Mouse (Mus musculus): ENCODE measurements around the gene Cmc2. TPM values are rescaled to one million over a fixed set of nuclear protein-coding genes. Genes with fewer than 3 reads are reported as not detected.

Cmc2 gene
- polyA plus RNA-seq, 1 experiment: 55.1 TPM

GRCm38 (mm10) chr8:116905252-116905651 lies 16.0 kb downstream of the Cmc2 start:
- H3K4me3 ChIP-seq (ENCODE audit: insufficient read depth, poor library complexity, severe bottlenecking): no peak overlapping the region
- TF ChIP-seq CEBPB (IDR thresholded peaks at IDR 0.05; ENCODE audit: low read depth): no peak
- no peak for TF ChIP-seq MYOG (IDR thresholded peaks at IDR 0.05; ENCODE audit: control insufficient read depth, extremely low read depth, insufficient read length)
- no peak for TF ChIP-seq CTCF (IDR thresholded peaks at IDR 0.05; ENCODE audit: control insufficient read depth, insufficient read depth, insufficient read length)
- TF ChIP-seq FOSL1 (IDR thresholded peaks at IDR 0.05; ENCODE audit: insufficient read depth, low read length, poor library complexity, severe bottlenecking): no peak
- no peak for TF ChIP-seq USF1 (IDR thresholded peaks at IDR 0.05; ENCODE audit: low read depth)
- no peak for TF ChIP-seq MAX (IDR thresholded peaks at IDR 0.05)
- no peak for TF ChIP-seq MYOD1 (IDR thresholded peaks at IDR 0.05; ENCODE audit: control insufficient read depth, insufficient read length, low read depth)
- H3ac ChIP-seq (ENCODE audit: control insufficient read depth, insufficient read length, low read depth): no peak overlapping the region
- H3K79me3 ChIP-seq (ENCODE audit: low read depth): no peaks in the 10 kb centered on the region
- H3K36me3 ChIP-seq (ENCODE audit: control insufficient read depth, insufficient read depth): no peaks in the 10 kb centered on the region
- peaks cover 13% of the 10 kb centered on the region for H3K79me2 ChIP-seq (ENCODE audit: control insufficient read depth, insufficient read depth)
- H3K27me3 ChIP-seq (ENCODE audit: control insufficient read depth, insufficient read depth, insufficient read length): no peaks in the 10 kb centered on the region

DNA sequence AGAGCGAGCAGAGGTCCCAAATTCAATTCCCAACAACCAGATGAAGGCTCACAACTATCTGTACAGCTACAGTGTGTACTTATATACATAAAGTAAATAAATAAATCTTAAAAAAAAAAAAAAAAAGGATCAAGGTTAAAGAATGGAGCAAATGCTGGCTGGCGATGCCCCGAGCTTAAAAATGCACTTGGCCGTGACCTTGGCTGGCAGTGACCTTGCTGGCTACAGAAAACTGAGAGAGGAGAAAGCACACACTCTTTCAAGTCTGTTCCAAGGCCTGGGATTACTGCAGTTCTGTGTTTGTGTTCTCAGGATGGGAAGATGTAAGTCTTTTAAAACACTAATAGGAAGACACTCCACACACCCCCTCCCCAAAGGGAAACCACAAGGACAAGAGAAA lies 16.5 kb downstream of the Cmc2 start:
- no peak for TF ChIP-seq MYOD1 (IDR thresholded peaks at IDR 0.05; ENCODE audit: control insufficient read depth, insufficient read length, low read depth)
- no peak for TF ChIP-seq MYOG (IDR thresholded peaks at IDR 0.05; ENCODE audit: control insufficient read depth, extremely low read depth, insufficient read length)
- TF ChIP-seq CTCF (IDR thresholded peaks at IDR 0.05; ENCODE audit: control insufficient read depth, insufficient read depth, insufficient read length): no peak
- no peak for TF ChIP-seq MAX (IDR thresholded peaks at IDR 0.05)
- no peak for TF ChIP-seq CEBPB (IDR thresholded peaks at IDR 0.05; ENCODE audit: low read depth)
- no peak for TF ChIP-seq USF1 (IDR thresholded peaks at IDR 0.05; ENCODE audit: low read depth)
- no peak for TF ChIP-seq FOSL1 (IDR thresholded peaks at IDR 0.05; ENCODE audit: insufficient read depth, low read length, poor library complexity, severe bottlenecking)
- Histone ChIP-seq H3K27me3 (ENCODE audit: control insufficient read depth, insufficient read depth, insufficient read length) (no peaks in the 10 kb centered on the region), H3ac (ENCODE audit: control insufficient read depth, insufficient read length, low read depth) (no peak overlapping the region), H3K4me3 (ENCODE audit: insufficient read depth, poor library complexity, severe bottlenecking) (no peak overlapping the region), H3K36me3 (ENCODE audit: control insufficient read depth, insufficient read depth) (no peaks in the 10 kb centered on the region), H3K79me2 (ENCODE audit: control insufficient read depth, insufficient read depth) (peaks cover 13% of the 10 kb centered on the region), H3K79me3 (ENCODE audit: low read depth) (no peaks in the 10 kb centered on the region)

DNA sequence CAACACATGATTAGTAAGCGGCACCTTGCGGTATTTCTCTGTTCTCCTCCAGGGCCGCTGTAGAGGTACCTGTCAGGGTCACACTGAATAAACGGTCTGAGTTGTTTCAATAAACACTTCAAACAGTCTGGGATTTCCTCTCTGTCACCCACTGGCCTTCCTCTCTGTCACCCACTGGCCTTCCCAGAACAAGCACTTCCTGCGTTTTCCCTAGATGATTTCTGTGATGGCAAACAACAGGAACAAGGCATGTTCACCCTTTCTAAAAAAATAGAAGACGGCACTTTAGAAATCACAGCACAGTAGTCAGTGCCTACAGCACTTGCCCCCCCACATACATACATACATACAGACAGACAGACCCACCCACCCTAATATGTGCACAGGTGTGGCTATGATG lies 25.7 kb downstream of the Cmc2 start:
- no peaks in the 10 kb centered on the region for H3K27me3 ChIP-seq (ENCODE audit: control insufficient read depth, insufficient read depth, insufficient read length)
- TF ChIP-seq CEBPB (IDR thresholded peaks at IDR 0.05; ENCODE audit: low read depth) (no peak), USF1 (IDR thresholded peaks at IDR 0.05; ENCODE audit: low read depth) (no peak), MAX (IDR thresholded peaks at IDR 0.05) (no peak), MYOG (IDR thresholded peaks at IDR 0.05; ENCODE audit: control insufficient read depth, extremely low read depth, insufficient read length) (no peak), CTCF (IDR thresholded peaks at IDR 0.05; ENCODE audit: control insufficient read depth, insufficient read depth, insufficient read length) (no peak), FOSL1 (IDR thresholded peaks at IDR 0.05; ENCODE audit: insufficient read depth, low read length, poor library complexity, severe bottlenecking) (no peak), MYOD1 (IDR thresholded peaks at IDR 0.05; ENCODE audit: control insufficient read depth, insufficient read length, low read depth) (no peak)
- H3K79me2 ChIP-seq (ENCODE audit: control insufficient read depth, insufficient read depth): peaks cover 15% of the 10 kb centered on the region
- H3K36me3 ChIP-seq (ENCODE audit: control insufficient read depth, insufficient read depth): peaks cover 13% of the 10 kb centered on the region
- H3K79me3 ChIP-seq (ENCODE audit: low read depth): no peaks in the 10 kb centered on the region
- no peak overlapping the region for H3K4me3 ChIP-seq (ENCODE audit: insufficient read depth, poor library complexity, severe bottlenecking)
- no peak overlapping the region for H3ac ChIP-seq (ENCODE audit: control insufficient read depth, insufficient read length, low read depth)

DNA sequence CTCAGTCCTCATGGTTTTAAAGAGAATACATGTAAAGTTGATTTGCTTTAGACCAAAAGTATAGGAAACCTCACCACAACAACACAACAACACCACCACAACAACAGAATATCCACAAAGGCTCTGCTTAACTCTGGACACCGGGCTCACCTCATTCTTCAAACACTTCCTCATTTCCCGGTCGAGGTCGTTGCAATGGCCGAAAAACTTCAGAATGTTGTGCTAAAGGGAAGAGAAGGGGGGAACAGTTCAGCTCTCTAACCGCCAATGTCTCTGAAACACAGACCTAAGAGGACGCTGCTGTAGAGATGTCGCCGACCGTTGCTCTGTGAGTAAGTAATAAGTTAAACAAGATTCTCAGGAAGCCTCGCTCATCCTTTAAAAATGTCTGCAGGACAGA lies 27.3 kb downstream of the Cmc2 start:
- H3K36me3 ChIP-seq (ENCODE audit: control insufficient read depth, insufficient read depth): peaks cover 19% of the 10 kb centered on the region
- H3ac ChIP-seq (ENCODE audit: control insufficient read depth, insufficient read length, low read depth): no peak overlapping the region
- H3K4me3 ChIP-seq (ENCODE audit: insufficient read depth, poor library complexity, severe bottlenecking): no peak overlapping the region
- H3K79me2 ChIP-seq (ENCODE audit: control insufficient read depth, insufficient read depth): peaks cover 15% of the 10 kb centered on the region
- H3K79me3 ChIP-seq (ENCODE audit: low read depth): no peaks in the 10 kb centered on the region
- no peaks in the 10 kb centered on the region for H3K27me3 ChIP-seq (ENCODE audit: control insufficient read depth, insufficient read depth, insufficient read length)
- TF ChIP-seq CEBPB (IDR thresholded peaks at IDR 0.05; ENCODE audit: low read depth) (no peak), MAX (IDR thresholded peaks at IDR 0.05) (no peak), MYOD1 (IDR thresholded peaks at IDR 0.05; ENCODE audit: control insufficient read depth, insufficient read length, low read depth) (no peak), CTCF (IDR thresholded peaks at IDR 0.05; ENCODE audit: control insufficient read depth, insufficient read depth, insufficient read length) (no peak), FOSL1 (IDR thresholded peaks at IDR 0.05; ENCODE audit: insufficient read depth, low read length, poor library complexity, severe bottlenecking) (no peak), USF1 (IDR thresholded peaks at IDR 0.05; ENCODE audit: low read depth) (no peak), MYOG (IDR thresholded peaks at IDR 0.05; ENCODE audit: control insufficient read depth, extremely low read depth, insufficient read length) (no peak)

DNA sequence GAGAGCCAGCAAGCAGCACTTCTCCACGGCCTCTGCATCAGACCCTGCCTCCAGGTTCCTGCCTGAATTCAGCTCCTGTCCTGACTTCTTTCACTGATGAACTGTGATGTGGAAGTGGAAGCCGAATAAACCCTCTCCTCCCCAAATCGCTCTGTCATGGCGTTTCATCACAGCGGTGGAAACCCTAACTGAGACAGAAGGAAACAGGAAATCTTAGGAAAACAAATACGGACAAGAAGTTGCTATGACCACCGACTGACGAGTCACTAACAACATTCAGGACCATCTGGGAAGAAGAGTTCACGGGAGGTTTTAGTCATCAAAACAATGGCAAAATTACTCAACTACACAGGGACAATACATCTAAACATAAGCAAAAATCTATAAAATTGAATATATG lies 28.6 kb downstream of the Cmc2 start:
- TF ChIP-seq USF1 (IDR thresholded peaks at IDR 0.05; ENCODE audit: low read depth) (no peak), CEBPB (IDR thresholded peaks at IDR 0.05; ENCODE audit: low read depth) (no peak), MYOD1 (IDR thresholded peaks at IDR 0.05; ENCODE audit: control insufficient read depth, insufficient read length, low read depth) (no peak), CTCF (IDR thresholded peaks at IDR 0.05; ENCODE audit: control insufficient read depth, insufficient read depth, insufficient read length) (no peak), FOSL1 (IDR thresholded peaks at IDR 0.05; ENCODE audit: insufficient read depth, low read length, poor library complexity, severe bottlenecking) (no peak), MYOG (IDR thresholded peaks at IDR 0.05; ENCODE audit: control insufficient read depth, extremely low read depth, insufficient read length) (no peak), MAX (IDR thresholded peaks at IDR 0.05) (no peak)
- peaks cover 27% of the 10 kb centered on the region for H3K36me3 ChIP-seq (ENCODE audit: control insufficient read depth, insufficient read depth)
- no peaks in the 10 kb centered on the region for H3K79me3 ChIP-seq (ENCODE audit: low read depth)
- peaks cover 15% of the 10 kb centered on the region for H3K79me2 ChIP-seq (ENCODE audit: control insufficient read depth, insufficient read depth)
- H3K4me3 ChIP-seq (ENCODE audit: insufficient read depth, poor library complexity, severe bottlenecking): no peak overlapping the region
- H3K27me3 ChIP-seq (ENCODE audit: control insufficient read depth, insufficient read depth, insufficient read length): no peaks in the 10 kb centered on the region
- no peak overlapping the region for H3ac ChIP-seq (ENCODE audit: control insufficient read depth, insufficient read length, low read depth)

- Histone ChIP-seq H3K79me3 (ENCODE audit: low read depth) (no peaks in the 10 kb centered on the region), H3ac (ENCODE audit: control insufficient read depth, insufficient read length, low read depth) (no peak overlapping the region), H3K36me3 (ENCODE audit: control insufficient read depth, insufficient read depth) (peaks cover 27% of the 10 kb centered on the region), H3K79me2 (ENCODE audit: control insufficient read depth, insufficient read depth) (peaks cover 15% of the 10 kb centered on the region), H3K4me3 (ENCODE audit: insufficient read depth, poor library complexity, severe bottlenecking) (no peak overlapping the region), H3K27me3 (ENCODE audit: control insufficient read depth, insufficient read depth, insufficient read length) (no peaks in the 10 kb centered on the region)
- no peak for TF ChIP-seq USF1 (IDR thresholded peaks at IDR 0.05; ENCODE audit: low read depth)
- TF ChIP-seq MYOD1 (IDR thresholded peaks at IDR 0.05; ENCODE audit: control insufficient read depth, insufficient read length, low read depth): no peak
- no peak for TF ChIP-seq FOSL1 (IDR thresholded peaks at IDR 0.05; ENCODE audit: insufficient read depth, low read length, poor library complexity, severe bottlenecking)
- no peak for TF ChIP-seq MAX (IDR thresholded peaks at IDR 0.05)
- no peak for TF ChIP-seq MYOG (IDR thresholded peaks at IDR 0.05; ENCODE audit: control insufficient read depth, extremely low read depth, insufficient read length)
- TF ChIP-seq CEBPB (IDR thresholded peaks at IDR 0.05; ENCODE audit: low read depth): no peak
- no peak for TF ChIP-seq CTCF (IDR thresholded peaks at IDR 0.05; ENCODE audit: control insufficient read depth, insufficient read depth, insufficient read length)
Observed at GRCm38 (mm10) chr8:116892130-116892529, 29.1 kb downstream of the Cmc2 start.
